In genomic region chr19:17813449-17813990, GRCm38 (mm10) we compare ENCODE assay signal across 12 mouse cellular contexts.
"Had no signal": no experiment of that assay in that cellular context is flagged by ENCODE, and none has a peak within 500 bp of the region (broad histone marks: within the 10 kb centered on the region; RNA-seq: fewer than 3 reads in every experiment).

No protein-coding gene starts in this region.

- H3K27ac ChIP-seq: hindbrain, embryonic 14.5 days; kidney, embryonic 15.5 days; left cerebral cortex, adult 2 months; limb, embryonic 15.5 days; liver, embryonic 15.5 days; midbrain, embryonic 13.5 days had no signal

- H3K9ac ChIP-seq: hindbrain, embryonic 14.5 days; kidney, embryonic 15.5 days; limb, embryonic 15.5 days; liver, embryonic 15.5 days; midbrain, embryonic 13.5 days had no signal

- H3K27me3 ChIP-seq: kidney, embryonic 15.5 days; limb, embryonic 15.5 days; liver, embryonic 15.5 days; midbrain, embryonic 13.5 days had no signal

- H3K36me3 ChIP-seq: kidney, embryonic 15.5 days; limb, embryonic 15.5 days; liver, embryonic 15.5 days; midbrain, embryonic 13.5 days had no signal

- DNase-seq: kidney, adult 18-20 months; kidney, postnatal 25 days; lung, postnatal 14 days; right cerebral cortex, postnatal 14 days; thymus, adult 2 months; thymus, postnatal 25 days had no signal

- H3K9me3 ChIP-seq: kidney, embryonic 15.5 days; limb, embryonic 15.5 days; liver, embryonic 15.5 days; midbrain, embryonic 13.5 days had no signal

- H3K4me2 ChIP-seq: hindbrain, embryonic 14.5 days; kidney, embryonic 15.5 days; limb, embryonic 15.5 days; liver, embryonic 15.5 days; midbrain, embryonic 13.5 days had no signal

- H3K4me3 ChIP-seq: kidney, embryonic 15.5 days; left cerebral cortex, adult 2 months; limb, embryonic 15.5 days; liver, embryonic 15.5 days; midbrain, embryonic 13.5 days had no signal

- H3K4me1 ChIP-seq: kidney, embryonic 15.5 days; limb, embryonic 15.5 days; liver, embryonic 15.5 days; midbrain, embryonic 13.5 days had no signal

- ATAC-seq: midbrain, embryonic 13.5 days had no signal
